Mouse (Mus musculus) ES-Bruce4 (cell line): Measurements from ENCODE around the gene Zer1.

Experiments
- CTCF ChIP-seq: IDR thresholded peaks from one replicate; pipeline ENCODE4 v1.8.1; 2011; ENCODE audit warnings: low read depth, low read length
- EP300 ChIP-seq: IDR thresholded peaks from 2 replicates; pipeline ENCODE4 v1.6.1; 2011; ENCODE audit warnings: low read depth, low read length; ENCODE audit not compliant: insufficient read depth
- POLR2A ChIP-seq: IDR thresholded peaks from one replicate; pipeline ENCODE4 v1.8.1; 2011; ENCODE audit warnings: low read length; ENCODE audit not compliant: insufficient read depth

GRCm38 (mm10) chr2:30171997-30172382, 47.6 kb upstream of the Zer1 start:
- no peak for TF ChIP-seq POLR2A
- no peak for TF ChIP-seq EP300
- TF ChIP-seq CTCF: no peak
